Mouse (Mus musculus): Measurements from ENCODE around the gene Paqr7. TPM values are rescaled to one million over a fixed set of nuclear protein-coding genes. Genes with fewer than 3 reads are reported as not detected.
A peak's percentile ranks its signal among the peaks of the same experiment; 100 is the strongest.

Gene Paqr7
- polyA plus RNA-seq, 1 experiment from 2014 or later, result 2.9 TPM

- Histone ChIP-seq H3K4me3 (replicated peaks) (no peak overlapping the region), H3K9me3 (no peaks in the 10 kb centered on the region), H3K4me2 (no peak overlapping the region), H3K27ac (peak overlapping the region; percentile 45; the same call in 1 of the 2 replicates), H3K9ac (replicated peaks) (no peak overlapping the region; the same call in 1 of the 2 replicates), H3K4me1 (replicated peaks) (peaks cover 19% of the 10 kb centered on the region), H3K36me3 (no peaks in the 10 kb centered on the region), H3K27me3 (no peaks in the 10 kb centered on the region)
- no peak for ATAC-seq (ENCODE audit: insufficient number of reproducible peaks, insufficient read depth, low FRiP score, low TSS enrichment, low read depth)
- WGBS, result 21% methylated on average over 9 of the region's 9 CpGs
Measured at GRCm38 (mm10) chr4:134558570-134559113, 62.1 kb downstream of the Paqr7 start.

GRCm38 (mm10) chr4:134559154-134559553, 62.7 kb downstream of the Paqr7 start:
- H3K27ac ChIP-seq, result no peak overlapping the region
- H3K4me1 ChIP-seq (replicated peaks), result peaks cover 19% of the 10 kb centered on the region
- WGBS, result 79% methylated on average over 7 of the region's 7 CpGs
- H3K9ac ChIP-seq (replicated peaks), result no peak overlapping the region
- H3K36me3 ChIP-seq, result no peaks in the 10 kb centered on the region
- no peak overlapping the region for H3K4me2 ChIP-seq
- H3K9me3 ChIP-seq, result no peaks in the 10 kb centered on the region
- H3K27me3 ChIP-seq, result no peaks in the 10 kb centered on the region
- H3K4me3 ChIP-seq (replicated peaks), result no peak overlapping the region
- ATAC-seq (ENCODE audit: insufficient number of reproducible peaks, insufficient read depth, low FRiP score, low TSS enrichment, low read depth), result no peak

Small RNA genes lying within 50 kb of the gene (microRNA-seq; reads per million reads assigned to microRNA genes)
- gene Gm23634, result not detected

Other genes with a start within 250 kb of the Paqr7 start
- gene Gm30191, start 249.8 kb upstream of the Paqr7 start, polyA plus RNA-seq (2016; fragmentation: Nextera tagmentation; extraction: Ambion mirVana), result not detected in 2 replicates
- gene Grrp1, start 242.6 kb upstream of the Paqr7 start, polyA plus RNA-seq (2016; fragmentation: Nextera tagmentation; extraction: Ambion mirVana), result 4.2 and 5.9 TPM in 2 replicates
- 23.9 and 24.6 TPM in 2 replicates for gene Pdik1l, start 208.8 kb upstream of the Paqr7 start, polyA plus RNA-seq (2016; fragmentation: Nextera tagmentation; extraction: Ambion mirVana)
- gene Trim63, start 181.6 kb upstream of the Paqr7 start, polyA plus RNA-seq (2016; fragmentation: Nextera tagmentation; extraction: Ambion mirVana), result 3.3 and 3.6 TPM in 2 replicates
- gene Slc30a2, start 153.5 kb upstream of the Paqr7 start, polyA plus RNA-seq (2016; fragmentation: Nextera tagmentation; extraction: Ambion mirVana), result 0.06 and 0.15 TPM in 2 replicates
- gene Extl1, start 112.8 kb upstream of the Paqr7 start, polyA plus RNA-seq (2016; fragmentation: Nextera tagmentation; extraction: Ambion mirVana), result 3.4 and 4.1 TPM in 2 replicates
- gene Pafah2, start 100.4 kb upstream of the Paqr7 start, polyA plus RNA-seq (2016; fragmentation: Nextera tagmentation; extraction: Ambion mirVana), result 9.7 and 10.9 TPM in 2 replicates
- gene Stmn1, start 28.4 kb upstream of the Paqr7 start, polyA plus RNA-seq (2016; fragmentation: Nextera tagmentation; extraction: Ambion mirVana), result 2,166 and 2,360 TPM in 2 replicates
- 15.8 and 16.5 TPM in 2 replicates for gene Aunip, start 14.3 kb downstream of the Paqr7 start, polyA plus RNA-seq (2016; fragmentation: Nextera tagmentation; extraction: Ambion mirVana)
- 118 TPM in 2 replicates for gene Mtfr1l, start 38.7 kb downstream of the Paqr7 start, polyA plus RNA-seq (2016; fragmentation: Nextera tagmentation; extraction: Ambion mirVana)
- 14.7 and 47.6 TPM in 2 replicates for gene Selenon, start 55.5 kb downstream of the Paqr7 start, polyA plus RNA-seq (2016; fragmentation: Nextera tagmentation; extraction: Ambion mirVana)
- 2.9 and 3.4 TPM in 2 replicates for gene Man1c1, start 207.6 kb downstream of the Paqr7 start, polyA plus RNA-seq (2016; fragmentation: Nextera tagmentation; extraction: Ambion mirVana)